Mouse (Mus musculus) ovary, postnatal 14 days (tissue): ENCODE measurements around the gene Fbxl12.
"Not testable (repeated sequence)": the region's sequence is repeated elsewhere in the genome, so short reads cannot be mapped to it uniquely, and the experiment has no call there.

ENCODE experiments used
- DNase-seq: peaks from one replicate; pipeline ENCODE4 v3.0.0; 2022; ENCODE audit warnings: low spot score

Gene Fbxl12

DNA sequence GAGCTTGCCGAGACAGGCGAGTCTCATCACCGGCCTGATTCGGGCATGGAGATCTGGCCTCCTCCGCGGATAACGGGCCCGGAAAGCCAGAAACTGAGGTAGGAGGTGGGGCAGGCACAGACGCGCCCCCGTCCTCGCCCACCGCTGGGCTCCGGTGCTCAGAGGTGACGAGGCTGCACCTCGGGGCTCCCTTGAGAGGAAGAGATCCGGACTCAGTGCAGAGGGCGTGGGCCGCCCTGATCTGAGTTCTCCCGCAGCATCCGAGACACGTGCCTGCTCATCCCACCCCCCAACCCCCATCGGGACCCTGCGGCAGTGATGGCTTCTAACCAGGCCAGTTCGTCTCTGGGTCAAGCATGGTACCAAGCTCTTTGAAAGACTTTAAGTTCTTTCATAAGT is 7.7 kb upstream of the Fbxl12 start:
- DNase-seq: no peak

DNA sequence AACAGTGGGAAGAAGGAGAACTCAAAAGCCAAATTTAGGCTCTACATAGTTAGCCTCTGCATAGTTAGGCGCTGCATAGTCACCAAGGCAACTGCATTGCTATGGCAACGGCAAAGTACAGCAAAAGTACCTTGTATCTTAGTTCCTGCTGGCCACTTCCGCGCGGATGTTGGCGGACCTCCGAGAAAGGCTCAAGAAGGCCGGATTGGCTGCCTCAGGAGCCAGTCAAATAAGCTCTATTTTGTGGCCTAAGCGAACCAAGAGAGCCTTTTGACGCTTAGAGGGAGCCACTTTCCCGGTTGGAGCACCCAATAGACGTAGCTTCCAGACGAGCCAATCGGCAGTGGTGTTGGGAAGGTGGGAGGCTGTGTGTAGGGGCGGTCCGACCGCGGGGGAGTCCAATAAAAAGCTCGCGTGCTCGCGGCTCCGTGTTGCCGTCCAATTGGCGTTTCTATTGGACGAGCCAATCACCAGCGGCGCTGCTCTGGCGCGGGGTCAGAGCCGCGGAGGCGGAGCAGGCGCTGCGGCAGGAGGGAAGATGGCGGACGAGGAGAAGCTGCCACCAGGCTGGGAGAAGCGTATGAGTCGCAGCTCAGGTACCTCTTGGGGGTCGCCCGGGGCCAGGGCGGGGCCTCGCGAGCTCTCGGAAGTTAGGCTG is 7.2 kb upstream of the Fbxl12 start, which contains the start of gene Pin1:
TSS of gene Pin1 (plus strand) at position 494 of the 658 bp plus-strand sequence.
- DNase-seq: peak; percentile 95

DNA sequence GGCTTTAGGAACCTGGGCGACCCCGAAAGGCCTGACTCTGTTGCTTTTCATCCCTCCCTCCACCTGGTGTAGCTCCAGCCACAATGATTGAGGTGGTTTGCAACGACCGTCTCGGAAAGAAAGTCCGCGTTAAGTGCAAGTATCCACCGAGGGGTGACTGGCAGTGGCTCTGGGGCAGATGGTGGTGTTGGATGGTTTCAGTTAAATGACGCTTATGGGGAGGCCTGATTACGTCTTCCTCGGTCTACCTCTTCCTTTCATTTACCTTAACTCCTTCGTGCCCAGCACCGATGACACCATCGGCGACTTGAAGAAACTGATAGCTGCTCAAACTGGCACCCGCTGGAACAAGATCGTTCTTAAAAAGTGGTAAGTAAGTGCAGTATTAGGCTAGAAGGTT is 554 bp upstream of the Fbxl12 start:
- no peak for DNase-seq

DNA sequence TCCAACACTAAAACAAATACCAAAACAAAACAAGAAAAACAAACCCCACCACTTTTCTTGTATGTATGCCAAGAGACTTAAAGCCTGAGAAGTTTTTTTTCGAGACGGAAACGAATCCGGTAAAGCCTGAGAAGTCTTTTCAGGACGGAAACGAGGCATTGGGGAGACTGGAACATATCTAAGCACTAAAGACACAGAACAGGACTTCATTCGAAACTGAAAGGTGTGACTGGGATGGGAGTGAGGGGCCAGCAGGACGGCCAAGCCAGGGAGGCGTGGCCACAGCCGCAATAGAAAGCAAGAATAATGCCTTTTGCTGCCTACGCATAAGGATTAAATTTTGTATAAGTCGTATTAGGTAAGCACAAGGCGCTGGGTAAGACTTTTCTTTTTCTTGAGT is 786 bp downstream of the Fbxl12 start:
- DNase-seq: no peak

DNA sequence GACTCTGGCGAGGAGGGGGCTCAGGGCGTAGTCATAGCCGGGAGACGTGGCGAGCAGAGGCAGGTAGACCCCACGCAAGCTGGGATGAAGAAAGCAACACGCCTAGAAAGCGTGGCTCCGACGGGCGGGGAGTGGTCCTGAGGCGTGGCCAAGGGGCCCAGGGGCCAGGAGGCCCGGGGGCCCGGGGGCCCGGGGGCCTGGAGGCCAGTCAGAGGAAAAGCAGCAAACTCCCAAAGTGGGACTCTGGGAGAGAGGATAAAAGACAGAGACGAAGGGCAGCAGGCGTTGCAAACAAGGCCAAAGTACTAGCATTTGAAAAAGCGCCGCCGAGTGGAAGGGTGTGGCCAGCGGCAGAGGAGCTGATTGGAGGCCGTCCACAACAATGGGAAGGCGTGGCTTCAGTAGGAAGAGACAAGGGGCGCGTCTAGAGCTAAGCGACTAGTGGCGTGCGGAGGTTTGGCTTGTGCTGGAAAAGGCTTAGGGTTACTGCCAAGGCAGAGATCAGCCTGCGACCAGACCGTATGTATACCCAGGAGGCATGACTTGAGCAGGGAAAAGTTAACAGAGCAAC is 1.6 kb downstream of the Fbxl12 start:
- peak; percentile 72 for DNase-seq

DNA sequence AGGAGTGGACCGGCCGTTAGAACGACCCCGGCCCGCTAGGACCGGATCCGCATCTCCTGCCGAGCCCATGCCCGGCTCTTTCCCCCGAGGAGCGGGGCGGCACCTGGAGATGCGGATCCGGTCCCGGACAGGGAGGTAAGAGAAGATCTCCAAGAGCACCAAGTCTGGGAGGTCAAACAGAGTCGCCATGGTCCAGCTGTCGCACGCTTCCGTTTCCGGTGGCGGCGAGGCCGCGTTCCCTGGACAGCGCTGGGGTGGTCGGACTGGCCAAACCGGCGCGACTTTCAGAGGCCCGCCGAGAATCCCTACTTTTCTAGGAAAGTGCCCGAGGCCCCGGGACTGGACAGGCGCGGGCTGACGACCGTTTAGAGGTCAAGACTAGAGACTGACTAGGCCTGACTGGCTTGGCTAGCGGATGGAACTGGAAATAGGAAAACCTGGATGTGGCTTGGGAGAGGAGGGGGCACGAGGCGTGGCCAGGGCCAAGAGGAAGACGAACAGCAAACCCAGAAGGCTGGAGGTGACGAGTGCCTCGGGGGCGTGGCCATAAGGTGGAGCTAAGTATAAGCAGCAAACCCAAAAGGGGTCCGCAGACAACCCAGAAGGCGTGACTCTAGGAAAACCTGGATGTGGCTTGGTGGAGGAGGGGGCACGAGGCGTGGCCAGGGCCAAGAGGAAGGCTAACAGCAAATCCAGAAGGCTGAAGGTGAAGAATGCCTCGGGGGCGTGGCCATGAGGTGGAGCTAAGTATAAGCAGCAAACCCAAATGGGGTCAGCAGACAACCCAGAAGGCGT is 2.3 kb downstream of the Fbxl12 start, which contains the start of gene Ubl5:
TSS of gene Ubl5 (plus strand) at position 778 of the 795 bp plus-strand sequence.
- DNase-seq: peak; percentile 61

DNA sequence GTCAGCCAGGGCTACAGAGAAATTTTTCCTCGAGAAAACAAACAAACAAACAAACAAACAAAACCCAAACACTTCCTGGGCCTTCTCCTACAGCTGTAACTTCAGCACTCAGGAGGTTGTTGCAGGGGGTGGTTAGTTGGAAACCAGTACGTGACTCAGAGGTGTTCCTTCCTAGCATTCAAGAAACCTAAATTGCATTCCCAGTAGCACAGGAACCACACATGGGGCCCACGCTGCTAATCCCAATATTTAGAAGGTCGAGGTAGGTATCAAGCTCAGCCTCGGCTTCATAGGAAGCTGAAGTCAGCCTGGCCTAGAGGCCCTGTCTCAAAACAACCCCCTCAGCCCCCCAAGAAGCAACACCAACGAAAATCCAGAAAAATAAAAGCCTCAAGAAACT is 3.1 kb downstream of the Fbxl12 start:
- DNase-seq: no peak

DNA sequence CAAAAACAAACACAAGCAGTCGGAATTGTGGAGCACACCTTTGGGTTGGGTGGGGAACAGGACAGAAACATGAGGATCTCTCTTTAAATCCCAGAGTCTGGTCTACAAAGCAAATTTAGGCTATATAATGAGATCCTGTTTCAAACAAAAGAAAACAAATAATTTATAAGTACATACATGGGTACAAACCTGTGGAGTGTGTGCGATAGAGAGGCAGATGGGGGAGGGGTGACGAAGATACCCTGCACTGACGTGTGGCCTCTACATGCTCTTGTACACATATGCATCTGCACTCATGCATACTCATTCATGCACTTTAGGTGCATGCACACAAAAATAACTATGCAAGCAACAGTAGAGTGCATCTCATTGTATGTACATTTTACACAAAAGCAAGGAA is 5.1 kb downstream of the Fbxl12 start:
- no peak for DNase-seq

DNA sequence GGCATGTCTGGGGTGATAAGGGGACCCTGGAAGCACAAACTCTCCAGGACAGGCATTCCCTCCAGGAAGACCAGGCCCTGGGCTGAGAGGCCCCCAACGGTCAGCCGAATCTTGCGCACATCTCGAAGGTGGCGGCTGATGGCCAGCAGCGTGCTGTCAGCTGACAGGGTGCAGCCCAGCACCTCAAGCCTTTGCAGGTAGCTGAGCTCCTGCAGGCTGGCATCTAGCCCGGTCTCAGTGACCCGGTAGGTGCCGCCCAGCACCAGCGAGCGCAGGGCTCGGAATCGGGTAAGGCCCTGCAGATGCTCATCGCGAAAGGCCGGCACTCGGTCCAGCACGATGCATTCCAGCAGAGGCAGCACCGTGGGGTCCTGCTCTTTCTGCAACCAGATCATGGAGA is 6.0 kb downstream of the Fbxl12 start:
- no peak for DNase-seq

DNA sequence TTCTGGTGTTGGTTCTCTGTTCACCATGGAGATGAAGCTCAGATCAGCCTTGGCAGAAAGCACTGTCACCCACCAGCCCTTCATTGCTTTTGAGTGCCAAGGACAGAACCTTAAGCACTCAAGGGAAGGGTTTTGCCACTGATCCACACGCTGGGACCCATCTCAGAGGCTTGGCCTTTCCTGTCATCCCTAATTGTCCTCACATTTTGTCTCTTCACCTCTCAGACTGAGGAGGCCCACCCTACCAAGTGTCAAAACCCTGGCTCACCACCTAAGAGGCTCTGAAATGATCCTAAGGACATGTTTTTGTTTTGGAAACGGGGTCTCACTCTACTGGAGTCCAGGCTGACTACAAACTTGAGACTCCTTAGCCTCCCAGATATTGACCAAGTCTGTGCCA is 7.8 kb downstream of the Fbxl12 start:
- DNase-seq: no peak

DNA sequence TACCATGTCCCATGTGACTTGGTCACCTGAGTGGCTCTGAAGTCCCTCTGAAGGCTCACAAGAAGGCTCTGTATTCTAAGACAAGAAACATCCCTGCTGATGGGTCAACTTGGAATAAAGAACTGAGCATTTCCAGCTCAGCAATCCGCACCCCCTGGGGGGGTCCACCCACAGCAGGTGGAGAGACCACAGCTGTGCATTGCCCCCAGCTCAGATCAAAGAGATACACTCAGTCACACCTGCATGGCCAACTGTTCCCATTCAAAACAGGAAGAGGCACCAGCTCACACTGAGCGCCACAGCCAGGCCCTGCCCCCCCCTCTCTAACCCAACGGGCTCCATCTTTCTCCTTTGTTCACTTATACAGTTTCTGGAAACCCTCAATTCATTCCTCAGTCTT is 8.3 kb downstream of the Fbxl12 start:
- DNase-seq: no peak

DNA sequence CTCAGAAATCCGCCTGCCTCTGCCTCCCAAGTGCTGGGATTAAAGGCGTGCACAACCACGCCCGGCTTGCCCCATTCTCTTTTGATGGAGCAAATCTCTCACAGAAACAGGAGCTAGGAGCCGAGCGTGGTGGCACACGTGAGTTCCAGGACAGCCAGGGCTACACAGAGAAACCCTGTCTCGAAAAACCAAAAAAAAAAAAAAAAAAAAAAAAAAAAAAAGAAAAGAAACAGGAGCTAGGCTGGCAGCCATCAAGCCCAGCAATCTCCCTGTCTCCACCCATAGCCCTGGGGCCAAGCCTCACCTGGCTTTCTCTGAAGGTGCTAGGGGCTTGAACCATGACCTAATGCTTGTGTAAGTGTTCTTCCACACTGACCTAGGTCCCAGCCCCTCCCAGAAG is 8.9 kb downstream of the Fbxl12 start:
- not testable (repeated sequence) for DNase-seq

DNA sequence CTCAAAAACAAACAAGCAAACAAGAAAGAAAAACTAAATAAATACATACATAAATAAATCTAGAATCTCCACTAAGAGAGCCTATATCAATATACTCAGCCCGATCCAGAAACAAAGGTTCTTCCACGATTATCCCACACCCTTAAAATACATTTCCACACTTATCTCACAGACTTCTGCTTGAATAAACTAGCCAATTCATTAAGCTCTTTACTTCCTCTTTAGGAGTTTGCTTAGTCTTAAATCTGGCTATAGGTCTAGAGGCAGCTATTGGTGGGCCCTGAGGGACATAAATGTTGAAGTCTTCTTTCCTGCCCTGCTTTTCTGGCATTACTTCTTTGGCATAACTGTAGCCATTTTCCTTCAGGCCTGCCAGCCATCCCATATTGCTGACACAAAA is 13.2 kb downstream of the Fbxl12 start:
- DNase-seq: no peak

DNA sequence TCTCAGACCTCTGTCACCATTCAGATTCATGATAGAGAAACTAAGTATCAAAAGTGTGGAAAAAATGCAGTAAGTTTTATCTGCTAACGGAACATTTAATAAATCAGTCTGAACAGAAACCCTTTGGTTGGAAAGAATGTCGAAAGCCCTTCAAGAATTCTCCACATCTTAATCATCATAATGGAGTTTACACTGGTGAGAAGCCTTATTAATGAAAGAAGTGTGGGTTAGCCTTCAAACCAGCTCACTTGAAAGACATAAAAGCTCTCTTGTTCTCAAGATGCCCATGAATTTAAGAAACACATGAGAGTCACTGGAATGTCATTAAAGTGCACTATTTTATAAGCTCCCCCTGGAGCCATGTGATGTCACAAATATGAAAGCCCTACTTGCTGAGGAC is 27.9 kb downstream of the Fbxl12 start:
- DNase-seq: no peak

DNA sequence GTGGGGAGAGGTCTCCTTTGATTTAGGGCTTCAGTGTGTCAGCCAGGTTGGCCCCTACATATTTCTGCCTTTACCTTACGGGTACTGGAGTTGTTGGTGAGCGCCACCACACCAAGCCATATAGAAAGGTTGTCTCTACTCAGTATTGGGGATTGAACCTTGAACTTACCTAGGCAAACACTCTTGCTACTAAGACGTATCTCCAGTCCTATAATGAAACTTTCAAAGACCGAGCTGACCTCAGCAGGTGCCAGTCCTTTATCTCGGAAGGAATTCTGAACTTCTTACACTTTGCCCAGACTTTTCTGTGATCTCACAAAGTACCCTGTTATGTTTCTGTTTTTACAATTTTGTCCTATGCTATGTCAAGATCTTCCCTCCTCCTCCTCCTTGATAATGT is 32.6 kb downstream of the Fbxl12 start:
- no peak for DNase-seq

DNA sequence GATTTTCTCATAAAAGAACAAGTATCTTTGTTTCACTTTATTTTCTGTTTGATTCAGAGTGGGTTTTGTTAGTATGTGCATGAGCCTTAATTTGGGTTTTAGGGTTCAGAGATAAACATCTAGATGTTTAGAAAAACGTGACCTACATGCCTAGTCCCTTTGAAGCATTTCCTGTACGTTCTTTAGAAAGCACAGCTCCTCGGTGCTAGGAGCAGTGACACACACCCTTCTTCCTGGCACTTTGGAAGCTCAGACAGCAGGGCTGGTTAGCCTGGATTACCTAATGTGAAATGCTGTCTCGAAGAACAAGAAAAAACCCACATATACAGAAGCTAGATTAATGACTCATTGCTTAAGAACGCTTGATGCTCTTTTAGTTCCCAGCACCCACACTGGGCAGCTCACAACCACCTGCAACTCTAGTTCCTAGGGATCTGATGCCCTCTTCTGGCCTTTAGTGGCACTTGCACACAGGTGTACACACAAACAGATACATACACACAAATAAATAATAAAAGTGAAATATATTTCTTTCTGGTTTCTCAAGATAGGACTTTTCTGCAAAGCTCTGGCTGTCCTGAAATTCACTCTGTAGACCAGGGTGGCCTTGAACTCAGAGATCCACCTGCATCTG is 34.6 kb downstream of the Fbxl12 start:
- DNase-seq: no peak

DNA sequence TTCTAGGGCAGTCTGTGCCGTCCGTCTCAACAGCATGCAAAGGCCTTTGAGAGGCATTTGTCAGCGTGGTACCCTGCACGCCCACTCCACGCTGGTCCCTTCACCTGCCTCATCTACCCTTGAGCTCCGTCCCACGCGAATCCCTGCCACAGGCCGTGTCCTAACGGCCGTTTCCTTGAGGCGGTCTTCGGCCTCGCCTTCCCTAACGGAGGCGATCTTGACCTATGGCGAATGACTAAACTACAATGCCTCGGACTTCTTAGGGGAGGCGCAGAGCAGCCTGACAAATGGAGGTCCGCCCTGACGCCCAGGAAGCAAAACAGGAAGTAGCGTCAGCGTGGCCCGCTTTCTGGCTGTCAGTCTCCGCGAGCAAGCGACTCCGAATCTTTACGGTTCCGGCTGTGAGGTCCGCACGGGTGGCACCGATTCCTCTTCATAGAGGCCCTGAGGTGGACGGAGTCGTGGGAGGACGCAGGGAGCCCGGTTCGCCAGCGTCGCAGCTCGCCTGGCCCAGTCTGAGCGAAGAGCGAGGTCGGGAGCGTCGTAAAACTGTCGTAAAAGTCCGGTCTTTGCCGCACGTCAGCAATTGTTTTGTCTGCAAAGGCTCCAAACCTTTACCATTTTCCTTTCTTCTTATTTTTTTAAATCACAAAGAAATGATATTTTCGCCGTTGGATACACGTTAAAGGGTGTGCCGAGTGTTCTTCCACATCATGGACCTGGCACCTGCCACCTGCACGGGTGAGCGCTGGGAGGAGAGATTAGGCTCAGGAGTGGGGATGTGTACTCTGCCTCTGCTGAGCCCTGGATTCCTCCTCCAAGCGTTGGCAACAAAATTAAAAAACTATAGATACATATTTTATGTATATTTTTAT is 37.2 kb downstream of the Fbxl12 start:
- DNase-seq: peak; percentile 76

DNA sequence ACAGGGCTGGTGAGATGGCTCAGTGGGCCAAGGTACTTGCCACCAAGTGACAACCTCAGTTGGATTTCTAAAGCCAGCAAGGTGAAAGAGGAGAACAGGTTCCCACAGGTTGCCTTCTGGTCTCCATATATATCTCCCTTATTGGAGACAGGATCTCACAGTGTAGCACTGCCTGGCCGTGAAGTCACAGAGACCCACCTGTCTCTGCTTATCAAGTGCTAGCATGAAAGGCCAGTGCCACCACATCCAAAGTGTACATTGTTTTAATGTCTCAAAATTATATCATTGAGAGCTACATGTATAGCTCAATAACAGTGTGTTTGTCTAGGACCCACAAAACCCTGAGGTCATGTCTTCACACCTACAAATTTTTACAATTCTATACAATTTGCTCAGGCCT is 38.3 kb downstream of the Fbxl12 start:
- DNase-seq: no peak

DNA sequence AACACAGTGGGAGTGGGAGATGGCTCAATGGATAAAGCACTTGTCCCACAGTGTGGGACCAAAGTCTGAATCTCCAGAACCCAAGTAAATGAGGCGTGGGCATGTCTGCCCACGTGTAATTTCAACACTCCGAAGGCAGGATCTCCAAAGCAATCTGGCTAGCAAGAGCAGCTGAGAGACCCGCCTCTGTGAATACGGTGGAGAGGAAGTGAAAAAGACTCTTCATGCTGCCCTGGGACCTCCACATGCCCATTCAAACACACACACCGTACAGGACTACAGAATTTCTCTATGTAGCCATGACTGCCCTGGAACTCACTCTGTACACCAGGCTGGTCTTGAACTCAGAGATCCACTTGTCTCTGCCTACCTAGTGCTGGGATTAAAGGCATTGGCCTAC is 43.3 kb downstream of the Fbxl12 start:
- no peak for DNase-seq

DNA sequence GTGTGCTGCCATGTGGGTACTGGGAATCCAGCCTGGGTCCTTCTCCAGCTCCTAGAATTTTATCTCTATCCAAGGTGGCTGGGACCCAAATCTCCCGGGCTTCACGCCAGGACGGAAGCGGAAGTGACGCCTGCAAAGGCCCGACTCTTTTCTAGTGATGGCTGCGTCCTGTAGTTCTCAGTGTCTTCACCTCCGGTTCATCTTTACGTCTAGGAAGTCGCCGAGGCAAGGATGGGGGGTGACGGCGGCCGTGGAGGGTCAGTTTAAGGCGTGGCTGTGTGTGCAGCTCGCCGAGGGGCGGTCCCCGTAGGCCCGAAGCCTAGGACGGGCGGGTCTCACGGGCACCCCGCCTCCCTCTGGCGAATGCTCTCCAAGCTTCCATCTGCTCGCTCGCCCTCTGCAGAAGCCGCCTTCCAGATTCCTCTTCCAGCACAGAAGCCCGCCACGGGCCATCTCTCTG is 63.4 kb downstream of the Fbxl12 start, which contains the start of gene Zfp846:
TSS of gene Zfp846 (plus strand) at position 117 of the 460 bp plus-strand sequence.
- peak; percentile 97 for DNase-seq

DNA sequence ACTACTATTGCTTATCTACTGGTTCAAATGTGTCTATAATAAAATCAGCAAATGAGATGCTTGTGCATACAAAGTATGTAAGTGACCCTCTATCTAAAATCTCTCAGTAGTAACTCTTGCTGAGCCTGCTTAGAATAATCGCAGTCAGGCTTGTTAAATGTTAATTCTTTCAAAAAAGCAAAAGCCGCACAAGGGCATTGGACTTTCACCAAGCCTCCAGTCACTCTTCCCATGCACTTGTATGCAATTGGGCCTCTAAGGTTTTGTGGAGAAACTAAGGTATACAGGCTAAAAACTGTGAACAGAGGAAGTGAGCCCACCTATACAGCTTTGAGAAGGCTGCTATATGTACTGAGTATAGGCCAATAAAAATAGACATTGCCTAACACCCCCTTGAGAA is 68.0 kb downstream of the Fbxl12 start:
- DNase-seq: no peak

DNA sequence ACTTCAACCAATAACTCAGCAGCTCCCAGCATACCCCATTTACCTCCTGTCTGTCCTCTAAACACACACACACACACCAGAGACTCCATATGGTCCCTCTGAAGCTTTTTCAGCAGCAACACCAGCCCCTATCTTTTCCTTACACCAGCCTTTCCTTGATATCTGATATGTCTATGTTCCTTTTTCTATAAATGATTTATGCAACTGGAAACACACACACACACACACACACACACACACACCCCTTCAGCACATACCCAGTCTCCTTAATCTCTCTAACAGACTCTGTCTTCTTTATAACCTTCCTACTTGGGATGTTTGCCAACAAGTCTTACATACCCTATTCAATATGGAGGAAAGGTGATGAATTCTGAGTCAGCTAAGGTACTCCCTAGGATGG is 73.5 kb downstream of the Fbxl12 start:
- no peak for DNase-seq
